Mouse (Mus musculus) thymus, adult 2 months (tissue): ENCODE data around the gene Wnk3. TPM values are rescaled to one million over a fixed set of nuclear protein-coding genes. Genes with fewer than 3 reads are reported as not detected.

Experiments
- DNase-seq: peaks from one replicate; pipeline ENCODE4 v3.0.0; 2021
- H3K27ac ChIP-seq: fragments of 200-500 bp; 2 replicates; pipeline ENCODE4 v1.5.1; 2012; ENCODE audit warnings: low read length, control low read depth; ENCODE audit not compliant: control insufficient read depth, insufficient read depth
- H3K27me3 ChIP-seq: fragments of 200-500 bp; 2 replicates; pipeline ENCODE4 v1.6.1; 2012; ENCODE audit warnings: mild to moderate bottlenecking, low read length, moderate library complexity, mixed read lengths; ENCODE audit not compliant: control insufficient read depth, insufficient read depth
- H3K36me3 ChIP-seq: fragments of 200-500 bp; 2 replicates; pipeline ENCODE4 v1.6.1; 2012; ENCODE audit warnings: mild to moderate bottlenecking, low read length, moderate library complexity; ENCODE audit not compliant: control insufficient read depth, insufficient read depth
- H3K4me1 ChIP-seq: fragments of 200-500 bp; replicated peaks from 2 replicates; pipeline ENCODE4 v1.6.1; 2012; ENCODE audit warnings: low read length; ENCODE audit not compliant: control insufficient read depth, insufficient read depth
- H3K4me3 ChIP-seq: fragments of 200-500 bp; 2 replicates; pipeline ENCODE4 v1.5.1; 2012; ENCODE audit warnings: mild to moderate bottlenecking, low read length, control low read depth, moderate library complexity; ENCODE audit not compliant: control insufficient read depth, insufficient read depth
- CTCF ChIP-seq: fragments of 200-500 bp; IDR thresholded peaks from 2 replicates; pipeline ENCODE4 v1.5.1; 2012; ENCODE audit warnings: mild to moderate bottlenecking, control low read depth, low read length, moderate library complexity, borderline replicate concordance; ENCODE audit not compliant: control insufficient read depth, poor library complexity, insufficient read depth; ENCODE audit errors: extremely low read depth
- POLR2A ChIP-seq: fragments of 200-500 bp; IDR thresholded peaks from 2 replicates; pipeline ENCODE4 v1.6.1; 2012; ENCODE audit warnings: mild to moderate bottlenecking, low read length, control low read depth, moderate library complexity; ENCODE audit not compliant: control insufficient read depth, poor library complexity, insufficient read depth; ENCODE audit errors: extremely low read depth
- WGBS: fragments of 180-500 bp; shearing (Covaris S2); methylation state at CpG from one replicate; pipeline ENCODE4 v1.1.7; 2018; 5-methylcytosine and 5-hydroxymethylcytosine counted together
- polyA plus RNA-seq: library from polyadenylated mRNA; depleted of rRNA; stranded (reverse); fragments of >200 nt; gene quantifications from 2 replicates; pipeline ENCODE4 v1.2.3, GENCODE M21; 2012; rRNA removed

The Wnk3 gene
- polyA plus RNA-seq, 1 experiment = 0.12 TPM

- DNase-seq = no peak
- Histone ChIP-seq H3K4me1 (peaks cover 6% of the 10 kb centered on the region), H3K27me3 (no peaks in the 10 kb centered on the region), H3K27ac (no peak overlapping the region), H3K36me3 (no peaks in the 10 kb centered on the region), H3K4me3 (no peak overlapping the region)
- 95% methylated on average over 5 of the region's 5 CpGs for WGBS
- no peak for TF ChIP-seq CTCF
- TF ChIP-seq POLR2A = no peak
Observed at GRCm38 (mm10) chrX:151349322-151349721, 151.4 kb downstream of the Wnk3 start.

Other genes with a start within 250 kb of the Wnk3 start
- 14.3 and 15.3 TPM in 2 replicates for gene Gnl3l, start 180.8 kb upstream of the Wnk3 start, polyA plus RNA-seq
- gene Fgd1, start 151.9 kb upstream of the Wnk3 start, polyA plus RNA-seq = 3.4 and 4.0 TPM in 2 replicates
- gene Tsr2, start 101.5 kb upstream of the Wnk3 start, polyA plus RNA-seq = 5.0 and 5.8 TPM in 2 replicates
- 3.8 and 3.9 TPM in 2 replicates for gene Fam120c, start 146.1 kb downstream of the Wnk3 start, polyA plus RNA-seq